Mouse (Mus musculus): ENCODE measurements around the gene Naglu. TPM values are rescaled to one million over a fixed set of nuclear protein-coding genes. Genes with fewer than 3 reads are reported as not detected.

The Naglu gene
- total RNA-seq, 2 experiments from 2014 or later, result 36.9 to 37.8 TPM

DNA sequence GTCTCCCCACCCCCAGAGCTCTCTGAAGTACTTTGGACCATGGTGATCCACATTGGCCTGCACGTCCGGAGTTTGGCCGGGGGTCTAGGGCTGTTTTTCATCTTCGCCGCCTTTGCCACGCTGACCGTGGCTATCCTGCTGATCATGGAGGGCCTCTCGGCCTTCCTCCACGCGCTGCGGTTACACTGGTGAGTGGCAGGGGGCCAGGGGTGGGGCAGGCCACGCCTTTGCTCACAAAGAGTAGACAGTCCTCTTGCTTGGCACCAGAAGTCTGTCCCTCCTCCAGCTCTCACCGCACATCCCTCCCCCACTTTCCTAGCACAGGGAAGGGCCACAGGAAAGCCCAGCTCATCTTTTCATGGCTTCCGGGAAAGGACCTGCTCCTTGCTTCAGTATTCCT lies 14.4 kb upstream of the Naglu start:
- DNase-seq (ENCODE audit: low spot score in 2 of 2), result no peak

DNA sequence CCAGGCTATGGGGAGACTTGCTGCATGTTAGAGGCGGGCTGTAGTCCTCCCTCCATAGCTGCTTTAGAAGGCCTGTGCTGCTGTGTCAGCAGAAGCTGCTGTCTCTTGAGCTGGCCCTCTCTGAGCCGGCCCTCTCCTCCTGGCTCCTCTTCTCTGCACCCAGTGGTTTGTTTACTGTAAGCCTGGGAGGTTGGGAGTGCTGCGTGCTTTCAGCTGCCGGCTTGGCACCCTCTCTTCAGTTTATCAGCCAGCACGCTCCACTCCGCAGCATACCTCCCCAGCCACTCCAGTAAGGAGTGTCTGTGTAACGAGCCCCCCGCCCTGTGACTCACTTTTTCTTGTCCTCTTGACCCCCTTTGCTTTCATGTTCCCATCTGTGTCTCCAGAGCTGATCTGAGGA lies 12.9 kb upstream of the Naglu start:
- DNase-seq (ENCODE audit: low spot score in 2 of 2), result no peak

DNA sequence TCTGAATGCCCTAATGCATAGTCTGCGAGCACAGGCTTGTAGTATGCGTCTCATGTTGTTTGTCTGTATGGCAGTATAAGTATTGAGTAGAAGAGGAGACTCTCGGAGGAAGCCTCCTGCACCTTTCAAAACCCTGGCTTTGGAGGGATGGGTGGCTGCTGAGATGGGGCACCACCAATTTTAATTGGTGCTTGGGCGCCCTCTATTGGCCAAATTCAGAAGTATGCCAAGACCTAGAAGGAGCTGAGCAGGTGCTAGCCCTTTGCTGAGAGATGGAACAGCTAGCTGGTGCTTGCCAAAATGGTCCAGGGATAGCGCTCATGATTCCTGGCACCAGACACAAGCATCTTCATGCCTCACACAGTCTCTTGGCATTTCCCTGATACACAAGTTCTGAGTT lies 12.0 kb upstream of the Naglu start:
- peak in 1 of 2 experiments; percentile 77 for DNase-seq (ENCODE audit: low spot score in 2 of 2)

DNA sequence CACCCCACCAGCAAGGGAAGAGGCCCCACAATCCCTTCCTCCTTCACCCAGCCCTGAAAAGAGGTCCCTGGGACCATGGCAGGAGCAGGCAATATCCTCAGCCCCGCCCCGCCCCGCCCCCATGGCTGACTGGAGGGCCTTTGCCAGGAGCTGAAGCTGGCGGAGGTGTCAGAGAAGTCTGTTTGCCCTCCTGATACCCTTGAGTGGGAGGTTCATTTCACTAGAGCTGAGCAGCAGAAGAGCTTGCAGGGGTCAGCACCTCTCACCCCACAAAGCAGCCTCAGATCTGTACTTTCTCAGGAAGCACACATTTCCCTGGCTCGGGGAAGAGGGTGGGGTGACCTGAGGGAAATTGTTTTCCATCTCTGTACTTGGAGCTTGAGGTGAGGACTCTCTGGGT lies 11.1 kb upstream of the Naglu start:
- DNase-seq (ENCODE audit: low spot score in 2 of 2), result no peak

DNA sequence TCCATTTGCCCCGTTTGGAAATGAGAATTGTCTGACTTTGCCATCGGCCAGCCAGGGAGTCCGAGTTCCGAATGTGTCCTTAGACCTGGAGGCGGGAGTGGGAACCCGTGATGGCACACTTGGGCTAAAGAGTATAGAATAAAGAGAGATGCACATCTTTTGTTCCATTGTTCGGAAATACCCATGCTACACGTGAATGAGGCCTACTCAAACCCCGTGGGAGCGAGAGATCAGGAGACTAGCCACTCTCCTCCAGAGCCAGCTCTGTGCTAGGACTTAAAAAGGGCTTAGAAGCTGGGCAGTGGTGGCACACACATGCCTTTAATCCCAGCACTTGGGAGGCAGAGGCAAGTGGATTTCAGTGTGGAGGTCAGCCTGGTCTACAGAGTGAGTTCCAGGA lies 10.3 kb upstream of the Naglu start:
- DNase-seq (ENCODE audit: low spot score in 2 of 2), result no peak

DNA sequence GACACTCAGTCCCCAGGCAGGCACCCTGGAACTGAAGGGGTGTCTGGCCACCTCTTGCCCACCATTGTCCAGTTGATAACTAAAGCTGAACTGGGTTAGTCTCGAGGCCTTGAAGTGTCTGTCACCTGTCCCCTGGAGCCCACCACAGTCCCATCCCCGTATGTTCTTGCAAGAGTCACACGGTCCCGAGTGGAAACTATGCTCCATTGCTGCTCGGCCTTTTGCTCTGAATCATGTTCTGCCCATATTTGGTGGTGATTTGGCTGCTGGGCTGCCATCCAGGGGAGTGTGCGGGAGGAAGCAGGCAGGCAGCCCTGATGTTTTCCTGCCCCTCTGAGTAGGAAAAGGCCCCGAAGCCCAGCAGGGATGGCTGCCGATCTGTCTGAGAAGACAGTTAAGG lies 9.7 kb upstream of the Naglu start:
- DNase-seq (ENCODE audit: low spot score in 2 of 2), result no peak

DNA sequence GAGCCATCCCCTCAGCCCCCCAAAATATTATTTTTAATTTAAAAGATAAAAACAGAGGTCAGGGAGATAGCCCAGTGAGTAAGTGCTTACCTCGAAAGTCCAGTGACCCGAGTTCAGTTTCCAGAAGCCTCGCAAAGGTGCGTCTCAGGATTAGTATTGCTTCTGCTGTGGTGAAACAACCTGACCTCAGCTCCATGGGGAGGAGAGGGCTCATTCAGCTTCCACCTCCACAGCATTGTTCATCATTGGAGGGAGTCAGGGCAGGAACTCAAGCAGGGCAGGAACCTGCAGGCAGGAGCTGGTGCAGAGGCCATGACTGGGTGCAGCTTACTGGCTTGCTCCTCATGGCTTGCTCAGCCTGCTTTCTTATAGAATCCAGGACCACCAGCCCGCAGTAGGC lies 8.8 kb upstream of the Naglu start:
- DNase-seq (ENCODE audit: low spot score in 2 of 2), result no peak

DNA sequence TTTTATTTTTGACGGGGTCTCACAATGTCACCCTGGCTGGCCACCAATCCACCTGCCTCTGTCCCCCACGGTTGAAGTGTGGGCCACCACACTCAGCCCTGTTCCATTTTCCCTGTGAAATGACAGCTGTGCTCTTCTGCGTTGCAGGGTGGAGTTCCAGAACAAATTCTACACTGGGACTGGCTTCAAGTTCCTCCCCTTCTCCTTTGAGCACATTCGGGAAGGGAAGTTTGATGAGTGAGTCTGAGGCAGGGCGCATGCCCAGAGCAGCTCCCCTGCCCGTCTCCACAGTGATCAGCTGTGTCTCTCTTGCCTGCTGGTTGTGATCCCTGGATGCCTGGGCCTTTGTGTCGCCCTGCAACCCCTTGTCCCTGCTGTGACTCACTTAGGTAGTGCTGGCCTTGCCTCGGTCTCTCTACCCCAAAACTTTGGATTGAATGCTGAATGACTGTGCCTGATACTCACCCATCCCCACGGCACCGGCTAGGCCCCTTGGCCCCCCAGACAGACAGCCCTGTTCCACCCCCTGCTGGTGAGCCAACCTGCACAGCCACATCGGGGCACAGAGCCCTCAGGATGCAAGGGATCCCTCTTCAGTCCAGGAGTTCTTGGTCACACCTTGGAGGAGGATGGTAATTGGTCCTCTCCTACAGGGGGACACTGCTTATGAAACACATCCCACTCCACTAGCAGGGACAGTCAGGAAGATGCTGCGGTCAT lies 7.5 kb upstream of the Naglu start:
- DNase-seq (ENCODE audit: low spot score in 2 of 2), result no peak

DNA sequence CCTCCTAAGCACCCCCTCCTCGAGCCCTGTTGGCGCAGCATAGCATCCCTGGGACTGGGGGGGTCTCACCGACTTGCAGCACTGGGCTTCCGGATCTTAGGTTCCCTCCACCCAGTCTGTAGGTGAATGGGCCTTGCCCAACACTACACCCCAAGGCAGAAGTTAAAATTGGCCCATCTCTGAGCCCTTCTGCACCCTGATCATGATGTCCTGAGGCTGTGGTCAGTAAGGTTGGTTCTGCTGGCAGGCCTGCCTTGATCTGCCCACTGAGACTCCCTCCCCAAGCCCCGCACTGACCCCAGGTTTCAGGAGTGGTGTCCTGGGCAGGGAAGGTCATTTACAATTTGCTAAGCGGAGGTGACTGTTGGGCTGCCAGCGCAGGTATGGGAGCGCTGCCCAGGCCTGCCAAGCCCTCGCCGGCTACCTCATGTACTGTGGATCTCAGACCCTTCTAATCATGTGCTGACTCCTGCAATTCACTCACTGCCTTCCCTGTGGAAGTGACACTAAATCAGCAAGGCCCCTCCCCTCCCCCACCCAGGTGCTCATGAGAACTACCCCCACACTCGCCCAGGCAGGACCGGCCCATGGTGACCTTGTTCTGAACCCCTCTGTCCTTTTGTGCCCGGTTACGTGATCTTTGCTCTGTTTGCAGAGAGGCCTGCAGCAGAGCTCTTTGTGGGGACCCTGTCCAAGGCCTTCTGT lies 6.7 kb upstream of the Naglu start:
- no peak for DNase-seq (ENCODE audit: low spot score in 2 of 2)

DNA sequence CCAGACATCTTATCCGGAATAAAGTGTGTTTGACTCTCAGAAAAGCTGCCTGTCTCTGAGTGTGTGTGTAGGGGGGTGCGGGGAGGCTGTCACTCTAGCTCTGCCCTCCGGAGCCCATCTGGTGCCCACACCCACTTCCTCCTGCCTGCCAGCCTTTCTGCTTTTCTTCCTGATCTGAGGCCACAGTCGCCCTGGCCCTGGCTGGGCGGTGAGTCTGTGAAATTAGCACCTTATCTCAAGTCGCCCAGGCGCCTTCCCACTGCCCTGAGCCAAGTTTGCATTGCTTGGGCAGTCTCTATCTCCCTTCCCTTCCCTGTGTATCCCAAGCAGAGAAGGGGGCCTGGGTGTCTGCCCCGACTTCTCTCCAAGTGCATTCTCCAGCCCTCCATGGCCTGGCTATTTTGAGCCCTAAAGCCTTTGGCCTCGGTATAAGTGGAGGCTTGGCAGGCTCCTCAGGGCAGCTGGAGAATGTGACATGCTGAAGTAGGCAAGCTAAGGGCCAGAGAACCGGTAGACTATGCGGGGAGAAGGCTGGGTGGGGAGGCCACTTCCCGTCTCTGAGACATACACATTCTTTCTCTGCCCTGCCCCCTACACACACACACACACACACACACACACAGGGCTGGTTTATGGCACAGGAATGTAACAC lies 6.0 kb upstream of the Naglu start:
- DNase-seq (ENCODE audit: low spot score in 2 of 2), result peak in 1 of 2 experiments; percentile 56

DNA sequence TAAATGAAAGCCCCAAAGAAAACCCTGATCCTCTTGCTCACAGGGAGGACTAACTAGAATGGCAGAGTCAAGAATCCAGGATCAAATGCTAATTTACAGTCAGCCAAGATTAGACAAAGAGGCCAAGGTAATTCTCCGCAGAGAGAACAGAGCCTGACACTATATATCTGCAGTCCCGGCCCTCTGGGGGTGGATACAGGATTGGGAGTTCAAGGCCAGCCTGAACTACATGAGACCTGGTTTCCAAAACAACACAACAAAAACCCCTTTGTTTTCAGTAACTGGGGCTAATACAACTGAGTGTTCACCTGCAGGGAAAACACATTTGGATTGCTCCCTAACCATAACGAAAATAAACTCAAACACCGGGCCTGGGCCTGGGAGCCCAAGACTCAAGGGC lies 5.3 kb upstream of the Naglu start:
- DNase-seq (ENCODE audit: low spot score in 2 of 2), result no peak

DNA sequence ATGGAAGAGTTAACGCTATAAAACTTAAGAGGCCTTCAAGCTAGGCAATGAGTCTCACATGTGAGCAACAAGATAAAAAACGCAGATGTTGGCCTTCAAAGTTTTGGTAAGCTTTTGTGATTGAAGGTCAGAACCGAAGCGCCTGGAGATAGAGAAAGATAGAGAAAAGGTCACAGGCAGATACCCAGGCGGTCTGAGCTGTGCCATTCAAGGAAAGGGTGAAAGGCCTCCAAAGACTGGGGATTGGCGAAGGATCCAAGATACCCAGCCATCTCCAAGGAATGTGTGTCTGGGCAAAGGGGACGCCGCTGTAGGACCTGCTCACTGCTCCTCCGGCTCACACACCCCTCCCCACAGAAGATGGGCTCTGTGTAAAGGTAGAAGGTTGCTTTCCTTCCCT lies 4.8 kb upstream of the Naglu start:
- no peak for DNase-seq (ENCODE audit: low spot score in 2 of 2)

DNA sequence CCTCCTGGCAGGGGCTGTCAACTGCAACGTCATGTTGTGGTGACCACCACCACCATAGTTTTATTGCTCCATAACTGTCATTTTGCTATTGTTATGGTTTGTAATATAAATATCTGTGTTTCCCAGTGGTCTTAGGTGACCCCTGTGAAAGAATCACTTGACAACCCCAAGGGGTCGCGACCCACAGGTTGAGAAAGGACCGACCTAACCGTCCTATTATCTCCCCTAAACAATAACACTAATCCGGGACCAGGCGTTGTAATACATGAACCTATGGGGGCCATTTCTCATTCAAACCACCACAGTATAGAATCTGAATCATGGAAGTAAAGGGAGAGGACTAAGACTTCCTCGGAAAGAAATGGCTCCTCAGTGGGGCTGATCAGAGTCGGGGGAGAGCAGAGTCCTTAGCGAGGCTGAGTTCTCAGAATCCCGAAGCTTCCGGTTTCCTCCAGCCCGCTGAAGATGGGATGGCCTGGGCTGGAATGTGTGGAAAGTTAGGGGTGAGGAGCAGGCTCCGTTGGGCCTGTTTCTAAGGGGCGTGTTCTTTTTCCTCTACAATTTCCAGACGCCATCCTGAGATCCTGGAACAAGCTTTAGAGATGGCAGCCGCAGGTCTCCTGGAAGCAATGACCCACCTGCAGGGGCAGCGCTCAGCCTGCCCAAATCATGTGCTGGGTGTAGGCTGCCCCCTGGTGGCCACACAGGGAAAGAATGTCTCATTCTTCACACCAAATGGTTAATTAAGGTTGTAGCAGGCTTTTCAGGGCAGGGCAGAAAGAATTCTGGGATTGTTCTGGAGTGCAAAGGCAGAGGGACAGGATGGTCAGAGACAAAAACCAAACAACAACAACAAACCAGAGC lies 3.0 kb upstream of the Naglu start:
- peak; percentile 75 to 77 for DNase-seq (ENCODE audit: low spot score in 2 of 2)

DNA sequence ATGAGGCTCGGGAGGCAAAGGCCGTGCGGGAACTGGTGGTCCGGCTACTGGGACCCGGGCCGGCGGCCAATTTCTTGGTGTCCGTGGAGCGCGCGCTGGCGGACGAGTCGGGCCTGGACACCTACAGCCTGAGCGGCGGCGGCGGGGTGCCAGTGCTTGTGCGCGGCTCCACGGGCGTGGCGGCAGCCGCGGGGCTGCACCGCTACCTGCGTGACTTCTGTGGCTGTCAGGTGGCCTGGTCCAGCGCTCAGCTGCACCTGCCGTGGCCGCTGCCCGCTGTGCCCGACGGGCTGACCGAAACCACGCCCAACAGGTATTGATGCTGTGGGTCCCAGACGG lies 346 bp downstream of the Naglu start:
- no peak for DNase-seq (ENCODE audit: low spot score in 2 of 2)

DNA sequence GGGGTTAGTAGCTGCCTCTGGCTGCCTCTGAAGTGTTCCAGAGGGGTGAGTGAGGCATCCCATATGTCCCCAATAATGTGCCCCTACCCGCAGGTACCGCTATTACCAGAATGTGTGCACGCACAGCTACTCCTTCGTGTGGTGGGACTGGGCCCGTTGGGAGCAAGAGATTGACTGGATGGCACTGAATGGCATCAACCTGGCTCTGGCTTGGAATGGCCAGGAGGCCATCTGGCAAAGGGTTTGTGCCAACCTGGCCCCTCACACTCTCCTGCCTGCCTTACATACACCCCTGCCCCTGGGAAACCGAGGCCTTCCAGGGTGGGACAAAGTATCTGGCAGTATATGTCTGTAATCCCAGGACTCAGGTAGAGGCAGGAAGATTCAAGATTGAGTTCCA lies 1.2 kb downstream of the Naglu start:
- no peak for DNase-seq (ENCODE audit: low spot score in 2 of 2)

DNA sequence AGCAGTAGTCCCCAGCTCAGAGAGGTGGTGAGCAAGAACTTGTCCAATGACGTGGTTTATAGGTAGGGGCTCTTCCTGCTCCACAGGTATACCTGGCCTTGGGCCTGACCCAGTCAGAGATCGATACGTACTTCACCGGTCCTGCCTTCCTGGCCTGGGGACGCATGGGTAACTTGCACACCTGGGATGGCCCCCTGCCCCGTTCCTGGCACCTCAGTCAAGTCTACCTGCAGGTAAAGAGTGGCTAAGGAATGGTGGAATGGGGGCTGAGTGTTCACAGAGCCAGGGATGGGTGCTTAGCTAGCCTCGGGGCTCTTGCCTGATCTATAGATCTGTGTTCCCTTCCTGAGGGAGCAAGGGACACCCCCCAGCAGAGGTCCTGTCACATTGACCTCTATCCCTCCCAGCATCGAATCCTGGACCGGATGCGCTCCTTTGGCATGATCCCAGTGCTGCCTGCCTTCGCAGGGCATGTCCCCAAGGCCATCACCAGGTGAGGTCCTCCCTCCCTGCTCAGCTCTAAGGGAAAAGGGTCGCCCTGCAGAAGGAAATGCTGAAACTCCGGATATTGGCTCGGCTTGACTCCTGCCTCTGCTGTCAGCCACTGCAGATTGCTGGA lies 2.1 kb downstream of the Naglu start:
- no peak for DNase-seq (ENCODE audit: low spot score in 2 of 2)

DNA sequence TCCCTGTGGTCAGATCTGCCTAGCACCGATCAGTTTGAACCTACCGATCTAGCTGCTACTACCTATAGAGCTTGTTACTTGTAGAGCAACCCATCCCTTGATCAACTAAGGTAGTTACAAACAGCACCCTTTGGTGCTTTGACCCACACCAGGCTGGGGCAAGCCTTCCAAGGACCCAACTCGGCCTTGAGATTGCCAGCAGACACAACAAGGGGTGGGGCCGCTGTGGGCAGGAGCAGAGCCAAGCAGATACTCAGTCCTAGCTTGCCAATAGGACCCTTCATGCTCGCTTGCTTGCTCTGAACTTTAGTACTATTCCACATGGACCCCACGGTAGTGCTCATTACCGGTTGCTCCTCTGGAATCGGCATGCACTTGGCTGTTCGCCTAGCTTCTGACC lies 8.3 kb downstream of the Naglu start, which contains the start of gene Hsd17b1:
TSS of gene Hsd17b1 (plus strand) at position 291 of the 400 bp plus-strand sequence.
- no peak for DNase-seq (ENCODE audit: low spot score in 2 of 2)

DNA sequence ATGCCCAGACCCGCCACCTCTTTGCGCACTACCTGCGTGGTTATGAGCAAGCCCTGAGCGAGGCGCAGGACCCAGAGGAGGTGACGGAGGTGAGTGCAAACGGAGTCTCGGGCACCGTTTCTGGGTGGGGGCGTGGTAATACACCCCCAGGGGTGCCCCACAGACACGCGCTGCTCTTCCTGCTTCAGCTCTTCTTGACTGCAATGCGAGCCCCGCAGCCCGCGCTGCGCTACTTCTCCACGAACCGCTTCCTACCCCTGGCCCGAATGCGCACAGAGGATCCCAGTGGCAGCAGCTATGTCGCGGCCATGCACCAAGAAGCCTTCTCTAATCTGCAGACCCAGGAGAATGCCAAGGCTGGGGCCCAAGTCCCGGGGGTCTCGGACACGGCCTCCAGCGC lies 9.9 kb downstream of the Naglu start:
- no peak for DNase-seq (ENCODE audit: low spot score in 2 of 2)

DNA sequence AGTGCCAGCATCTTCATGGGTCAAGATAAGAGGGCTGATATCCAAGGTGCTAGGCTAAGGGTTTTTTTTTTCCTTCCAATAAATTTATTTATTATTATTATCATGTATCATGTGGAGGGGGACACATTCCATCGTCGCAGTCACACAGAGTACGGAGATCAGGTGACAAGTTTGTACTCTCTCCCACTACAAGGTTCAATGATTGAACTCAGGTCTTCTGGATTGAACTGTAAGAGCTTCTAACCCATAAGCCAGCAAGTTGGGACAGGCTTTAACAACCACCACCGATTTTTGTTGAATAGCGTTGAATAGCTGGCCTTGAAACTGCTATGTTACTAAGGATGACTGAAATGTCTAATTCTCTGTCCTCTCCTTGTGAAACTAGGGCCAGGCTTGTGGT lies 10.6 kb downstream of the Naglu start:
- DNase-seq (ENCODE audit: low spot score in 2 of 2), result no peak

DNA sequence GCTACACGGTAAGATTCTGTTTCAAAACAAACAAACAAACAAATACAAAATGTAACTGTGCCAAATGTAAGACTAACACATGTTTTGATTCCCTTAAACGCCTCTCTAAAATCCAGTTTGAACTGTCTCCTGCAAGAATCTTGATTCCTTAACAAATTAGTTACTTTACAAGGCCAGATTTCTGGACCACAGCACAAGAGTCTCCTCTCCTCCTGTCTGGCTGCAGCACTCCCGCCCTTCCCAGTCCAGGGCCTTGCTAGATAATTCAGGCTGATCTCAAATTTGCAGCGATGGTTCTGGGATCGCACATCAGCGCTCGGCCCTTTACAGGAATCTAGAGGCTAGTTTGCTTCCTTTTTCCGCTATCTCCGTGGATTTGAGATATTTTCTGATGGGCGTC lies 11.8 kb downstream of the Naglu start:
- DNase-seq (ENCODE audit: low spot score in 2 of 2), result no peak
